Mouse (Mus musculus): ENCODE measurements around the gene Cdhr5. TPM values are rescaled to one million over a fixed set of nuclear protein-coding genes. Genes with fewer than 3 reads are reported as not detected.

Cdhr5 gene
- not detected in 2 replicates for polyA plus RNA-seq (2016; fragmentation: Nextera tagmentation; extraction: Ambion mirVana)

GRCm38 (mm10) chr7:141276546-141276945 lies at the start of gene Cdhr5:
TSS of gene Cdhr5 (minus strand) at chr7:141276786.
- Histone ChIP-seq H3K4me1 (peaks cover 29% of the 10 kb centered on the region), H3K36me3 (no peaks in the 10 kb centered on the region), H3K4me3 (no peak within 1 kb of the TSS), H3K27me3 (ENCODE audit: low read depth, poor library complexity, severe bottlenecking) (peaks cover 48% of the 10 kb centered on the region), H3K27ac (replicated peaks) (no peak within 1 kb of the TSS), H3K9me3 (replicated peaks) (no peaks in the 10 kb centered on the region)
- no peak for DNase-seq (ENCODE audit: low spot score)
- WGBS, result 81% methylated on average over 11 of the region's 11 CpGs

- peaks cover 51% of the 10 kb centered on the region for H3K36me3 ChIP-seq
- WGBS, result 95% methylated on average over 1 of the region's 1 CpGs
Observed at GRCm38 (mm10) chr7:141324686-141325085, 48.1 kb upstream of the Cdhr5 start.

GRCm38 (mm10) chr7:141319446-141319845 lies 42.9 kb upstream of the Cdhr5 start:
- H3K9me3 ChIP-seq (replicated peaks), result no peaks in the 10 kb centered on the region
- no peaks in the 10 kb centered on the region for H3K27me3 ChIP-seq (ENCODE audit: low read depth, poor library complexity, severe bottlenecking)
- H3K36me3 ChIP-seq, result peaks cover 100% of the 10 kb centered on the region
- no peak overlapping the region for H3K27ac ChIP-seq (replicated peaks)
- no peak for DNase-seq (ENCODE audit: low spot score)
- WGBS, result 80% methylated on average over 2 of the region's 2 CpGs
- peaks cover 4% of the 10 kb centered on the region; the same call in 1 of the 2 replicates for H3K4me1 ChIP-seq
- no peak overlapping the region for H3K4me3 ChIP-seq

More at GRCm38 (mm10) chr7:141324686-141325085, 48.1 kb upstream of the Cdhr5 start:
- DNase-seq (ENCODE audit: low spot score), result no peak
- Histone ChIP-seq H3K4me1 (peaks cover 46% of the 10 kb centered on the region), H3K9me3 (replicated peaks) (no peaks in the 10 kb centered on the region), H3K4me3 (no peak overlapping the region), H3K27me3 (ENCODE audit: low read depth, poor library complexity, severe bottlenecking) (no peaks in the 10 kb centered on the region), H3K27ac (replicated peaks) (no peak overlapping the region)

- H3K36me3 ChIP-seq, result peaks cover 100% of the 10 kb centered on the region
- H3K9me3 ChIP-seq (replicated peaks), result no peaks in the 10 kb centered on the region
- DNase-seq (ENCODE audit: low spot score), result no peak
- H3K4me3 ChIP-seq, result no peak overlapping the region
- no peak overlapping the region for H3K27ac ChIP-seq (replicated peaks)
- H3K4me1 ChIP-seq, result no peaks in the 10 kb centered on the region
- WGBS, result 80% methylated on average over 1 of the region's 1 CpGs
- no peaks in the 10 kb centered on the region for H3K27me3 ChIP-seq (ENCODE audit: low read depth, poor library complexity, severe bottlenecking)
Observed at GRCm38 (mm10) chr7:141317619-141318132, 41.1 kb upstream of the Cdhr5 start.

GRCm38 (mm10) chr7:141315974-141316373 lies 39.4 kb upstream of the Cdhr5 start:
- H3K36me3 ChIP-seq, result peaks cover 100% of the 10 kb centered on the region

GRCm38 (mm10) chr7:141315076-141315475 lies 38.5 kb upstream of the Cdhr5 start:
- 92% methylated on average over 8 of the region's 8 CpGs for WGBS
- Histone ChIP-seq H3K36me3 (peaks cover 100% of the 10 kb centered on the region), H3K27me3 (ENCODE audit: low read depth, poor library complexity, severe bottlenecking) (no peaks in the 10 kb centered on the region), H3K4me1 (no peaks in the 10 kb centered on the region), H3K4me3 (no peak overlapping the region), H3K27ac (replicated peaks) (no peak overlapping the region), H3K9me3 (replicated peaks) (no peaks in the 10 kb centered on the region)
- DNase-seq (ENCODE audit: low spot score), result no peak

More at GRCm38 (mm10) chr7:141315974-141316373, 39.4 kb upstream of the Cdhr5 start:
- Histone ChIP-seq H3K4me1 (no peaks in the 10 kb centered on the region), H3K4me3 (no peak overlapping the region), H3K9me3 (replicated peaks) (no peaks in the 10 kb centered on the region), H3K27me3 (ENCODE audit: low read depth, poor library complexity, severe bottlenecking) (no peaks in the 10 kb centered on the region), H3K27ac (replicated peaks) (no peak overlapping the region)
- no peak for DNase-seq (ENCODE audit: low spot score)
- 82% methylated on average over 5 of the region's 5 CpGs for WGBS

GRCm38 (mm10) chr7:141314416-141314815 lies 37.8 kb upstream of the Cdhr5 start:
- Histone ChIP-seq H3K36me3 (peaks cover 100% of the 10 kb centered on the region), H3K27ac (replicated peaks) (no peak overlapping the region), H3K4me1 (no peaks in the 10 kb centered on the region), H3K4me3 (no peak overlapping the region), H3K27me3 (ENCODE audit: low read depth, poor library complexity, severe bottlenecking) (no peaks in the 10 kb centered on the region), H3K9me3 (replicated peaks) (no peaks in the 10 kb centered on the region)
- 93% methylated on average over 2 of the region's 2 CpGs for WGBS
- DNase-seq (ENCODE audit: low spot score), result no peak

GRCm38 (mm10) chr7:141304537-141304936 lies 28.0 kb upstream of the Cdhr5 start:
- DNase-seq (ENCODE audit: low spot score), result no peak
- Histone ChIP-seq H3K27ac (replicated peaks) (no peak overlapping the region), H3K9me3 (replicated peaks) (no peaks in the 10 kb centered on the region), H3K36me3 (peaks cover 100% of the 10 kb centered on the region), H3K27me3 (ENCODE audit: low read depth, poor library complexity, severe bottlenecking) (no peaks in the 10 kb centered on the region), H3K4me3 (no peak overlapping the region), H3K4me1 (no peaks in the 10 kb centered on the region)
- 89% methylated on average over 4 of the region's 4 CpGs for WGBS

- H3K36me3 ChIP-seq, result peaks cover 98% of the 10 kb centered on the region
- no peaks in the 10 kb centered on the region for H3K4me1 ChIP-seq
- no peaks in the 10 kb centered on the region for H3K9me3 ChIP-seq (replicated peaks)
- no peak overlapping the region for H3K27ac ChIP-seq (replicated peaks)
- no peak for DNase-seq (ENCODE audit: low spot score)
- 84% methylated on average over 1 of the region's 1 CpGs for WGBS
- H3K27me3 ChIP-seq (ENCODE audit: low read depth, poor library complexity, severe bottlenecking), result no peaks in the 10 kb centered on the region
- no peak overlapping the region for H3K4me3 ChIP-seq
Observed at GRCm38 (mm10) chr7:141302702-141303268, 26.2 kb upstream of the Cdhr5 start.

GRCm38 (mm10) chr7:141301386-141301785 lies 24.8 kb upstream of the Cdhr5 start:
- no peaks in the 10 kb centered on the region for H3K9me3 ChIP-seq (replicated peaks)
- WGBS, result 95% methylated on average over 9 of the region's 9 CpGs
- no peak overlapping the region for H3K4me3 ChIP-seq
- H3K27ac ChIP-seq (replicated peaks), result no peak overlapping the region
- no peaks in the 10 kb centered on the region for H3K4me1 ChIP-seq
- H3K36me3 ChIP-seq, result peaks cover 98% of the 10 kb centered on the region
- H3K27me3 ChIP-seq (ENCODE audit: low read depth, poor library complexity, severe bottlenecking), result peaks cover 5% of the 10 kb centered on the region
- no peak for DNase-seq (ENCODE audit: low spot score)

GRCm38 (mm10) chr7:141299175-141299574 lies 22.6 kb upstream of the Cdhr5 start:
- peaks cover 27% of the 10 kb centered on the region for H3K27me3 ChIP-seq (ENCODE audit: low read depth, poor library complexity, severe bottlenecking)
- H3K4me1 ChIP-seq, result peaks cover 9% of the 10 kb centered on the region
- peaks cover 77% of the 10 kb centered on the region for H3K36me3 ChIP-seq
- DNase-seq (ENCODE audit: low spot score), result no peak
- no peak overlapping the region for H3K27ac ChIP-seq (replicated peaks)
- 93% methylated on average over 8 of the region's 8 CpGs for WGBS
- no peaks in the 10 kb centered on the region for H3K9me3 ChIP-seq (replicated peaks)
- no peak overlapping the region for H3K4me3 ChIP-seq

GRCm38 (mm10) chr7:141297926-141298650 lies 21.5 kb upstream of the Cdhr5 start:
- peaks cover 38% of the 10 kb centered on the region for H3K27me3 ChIP-seq (ENCODE audit: low read depth, poor library complexity, severe bottlenecking)
- H3K4me1 ChIP-seq, result peaks cover 20% of the 10 kb centered on the region
- no peak overlapping the region for H3K27ac ChIP-seq (replicated peaks)
- WGBS, result 84% methylated on average over 3 of the region's 3 CpGs
- no peak overlapping the region for H3K4me3 ChIP-seq
- H3K9me3 ChIP-seq (replicated peaks), result no peaks in the 10 kb centered on the region
- DNase-seq (ENCODE audit: low spot score), result no peak
- peaks cover 66% of the 10 kb centered on the region for H3K36me3 ChIP-seq

- Histone ChIP-seq H3K4me3 (peak overlapping the region; percentile 52), H3K27ac (replicated peaks) (peak overlapping the region; percentile 10; the same call in 1 of the 2 replicates), H3K9me3 (replicated peaks) (no peaks in the 10 kb centered on the region), H3K27me3 (ENCODE audit: low read depth, poor library complexity, severe bottlenecking) (peaks cover 74% of the 10 kb centered on the region), H3K36me3 (peaks cover 30% of the 10 kb centered on the region), H3K4me1 (peaks cover 37% of the 10 kb centered on the region)
- WGBS, result 6% methylated on average over 20 of the region's 22 CpGs
- no peak for DNase-seq (ENCODE audit: low spot score)
Observed at GRCm38 (mm10) chr7:141294479-141294878, 17.9 kb upstream of the Cdhr5 start.
